Mouse (Mus musculus) E14TG2a.4 (cell line): Measurements from ENCODE around the gene Exoc4.

Source experiments
- H3K27me3 ChIP-seq: 2 replicates; pipeline ENCODE4 v1.6.1; 2014; ENCODE audit warnings: low read length, control low read depth; ENCODE audit not compliant: insufficient read depth
- H3K36me3 ChIP-seq: 2 replicates; pipeline ENCODE4 v1.6.1; 2014; ENCODE audit warnings: low read length, control low read depth; ENCODE audit not compliant: insufficient read depth
- H3K4me1 ChIP-seq: replicated peaks from 2 replicates; pipeline ENCODE4 v1.6.1; 2014; ENCODE audit warnings: low read depth, low read length, control low read depth
- H3K4me3 ChIP-seq: replicated peaks from 2 replicates; pipeline ENCODE4 v1.5.1; 2014; ENCODE audit warnings: mild to moderate bottlenecking, low read length
- H3K9me3 ChIP-seq: 2 replicates; pipeline ENCODE4 v1.6.1; 2014; ENCODE audit warnings: low read length, control low read depth
- CTCF ChIP-seq: conservative IDR thresholded peaks from 2 replicates; pipeline ENCODE4 v1.5.1; 2014; ENCODE audit warnings: low read length
- NANOG ChIP-seq: IDR thresholded peaks from 2 replicates; pipeline ENCODE4 v1.6.1; 2014; ENCODE audit warnings: borderline replicate concordance, low read length, mixed read lengths
- POU5F1 ChIP-seq: IDR thresholded peaks from 2 replicates; pipeline ENCODE4 v1.6.1; 2014; ENCODE audit warnings: low read length, borderline replicate concordance

The Exoc4 gene

DNA sequence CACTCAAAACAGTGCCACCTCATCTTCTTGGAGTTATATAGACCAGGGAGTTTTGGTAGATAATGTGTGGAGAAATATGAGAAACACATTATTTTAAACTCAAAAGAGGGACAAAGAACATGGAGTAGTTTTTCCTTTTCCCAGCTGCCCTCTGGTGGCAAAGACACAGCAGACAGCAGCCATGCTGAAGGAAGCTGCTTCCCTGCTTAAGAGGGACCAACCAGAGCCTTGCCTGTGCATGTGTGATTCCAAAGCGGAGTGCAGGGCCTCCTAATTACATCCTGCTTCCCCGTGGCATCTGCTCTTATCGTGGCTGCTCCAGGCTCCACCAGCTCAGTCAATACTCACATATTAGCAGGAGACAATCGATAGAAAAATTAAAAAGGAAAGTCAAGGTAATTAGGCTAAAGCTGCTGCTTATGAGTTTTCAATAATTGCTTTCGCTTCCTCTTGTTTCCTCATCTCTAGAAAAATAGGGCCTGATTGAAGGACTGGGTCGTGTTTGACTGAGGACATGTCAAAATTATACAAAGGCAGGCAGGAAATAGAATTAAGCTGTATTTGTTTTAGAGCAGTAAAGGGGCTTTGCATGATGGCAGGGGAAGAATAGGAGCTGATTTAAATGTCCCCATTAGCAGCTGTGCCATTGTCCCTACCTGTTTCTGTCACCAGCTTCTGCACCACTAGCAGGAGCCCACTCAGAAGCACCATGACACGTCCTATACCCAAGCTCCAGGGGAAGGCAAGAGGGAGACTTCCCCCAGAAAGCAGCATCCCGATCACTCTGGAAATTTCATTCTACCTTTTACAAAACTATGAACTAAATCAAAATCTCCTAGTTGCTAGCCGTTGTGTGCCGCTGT, 433.1 kb downstream of the Exoc4 start:
- Histone ChIP-seq H3K4me1 (0 out of 2 replicates have a peak, but pooled peaks cover 5% of the 10 kb centered on the region), H3K9me3 (no peaks in the 10 kb centered on the region), H3K36me3 (no peaks in the 10 kb centered on the region; the same call in 1 of the 2 replicates), H3K27me3 (no peaks in the 10 kb centered on the region), H3K4me3 (no peak overlapping the region)
- TF ChIP-seq CTCF (peak; percentile 26), POU5F1 (no peak)

DNA sequence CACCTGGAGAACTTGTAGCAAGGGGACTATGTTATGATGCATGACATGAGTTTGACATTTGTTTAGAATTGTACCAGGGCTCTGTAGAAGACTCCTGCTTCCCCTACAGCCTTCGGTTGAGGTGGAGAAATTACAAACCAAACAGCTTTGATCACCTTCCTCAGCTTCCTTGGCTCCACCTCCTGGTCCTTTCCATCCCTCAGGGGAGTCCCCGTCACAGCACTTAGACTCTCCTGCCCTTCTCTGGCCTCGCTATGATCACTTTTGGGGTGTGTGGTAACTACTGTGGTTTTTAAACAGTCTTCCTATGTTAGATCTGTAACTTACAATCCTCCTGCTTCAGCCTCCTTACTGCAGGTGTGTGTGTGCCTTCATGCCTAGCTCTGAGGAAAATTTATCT, 434.6 kb downstream of the Exoc4 start:
- H3K4me1 ChIP-seq: 0 out of 2 replicates have a peak, but pooled peaks cover 5% of the 10 kb centered on the region
- H3K27me3 ChIP-seq: no peaks in the 10 kb centered on the region
- no peaks in the 10 kb centered on the region; the same call in 1 of the 2 replicates for H3K36me3 ChIP-seq
- no peaks in the 10 kb centered on the region for H3K9me3 ChIP-seq
- TF ChIP-seq CTCF (no peak), POU5F1 (no peak), NANOG (no peak)
- no peak overlapping the region for H3K4me3 ChIP-seq

DNA sequence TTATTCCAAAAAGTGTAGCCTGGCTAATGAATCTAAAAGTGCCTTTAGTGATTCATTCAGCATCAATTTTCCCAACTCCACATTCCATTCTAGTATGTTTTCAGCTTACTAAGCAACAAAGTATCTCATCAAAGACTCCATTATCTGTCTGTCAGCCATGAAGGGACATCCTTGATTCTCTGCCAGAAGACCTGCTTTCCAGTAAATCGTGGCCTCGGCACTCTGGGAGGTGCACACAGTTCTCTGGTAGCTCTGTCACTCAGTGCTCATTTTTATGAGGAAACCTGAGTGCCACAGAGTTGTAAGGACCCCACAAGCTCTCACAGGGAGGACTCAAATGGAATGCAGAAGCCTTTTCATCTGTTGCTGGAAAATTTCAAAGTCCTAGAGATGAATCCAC, 436.4 kb downstream of the Exoc4 start:
- Histone ChIP-seq H3K36me3 (peaks cover 3% of the 10 kb centered on the region; the same call in 1 of the 2 replicates), H3K4me1 (0 out of 2 replicates have a peak, but pooled peaks cover 5% of the 10 kb centered on the region), H3K9me3 (no peaks in the 10 kb centered on the region), H3K27me3 (no peaks in the 10 kb centered on the region), H3K4me3 (no peak overlapping the region)
- no peak for TF ChIP-seq CTCF
- no peak for TF ChIP-seq NANOG
- no peak for TF ChIP-seq POU5F1

DNA sequence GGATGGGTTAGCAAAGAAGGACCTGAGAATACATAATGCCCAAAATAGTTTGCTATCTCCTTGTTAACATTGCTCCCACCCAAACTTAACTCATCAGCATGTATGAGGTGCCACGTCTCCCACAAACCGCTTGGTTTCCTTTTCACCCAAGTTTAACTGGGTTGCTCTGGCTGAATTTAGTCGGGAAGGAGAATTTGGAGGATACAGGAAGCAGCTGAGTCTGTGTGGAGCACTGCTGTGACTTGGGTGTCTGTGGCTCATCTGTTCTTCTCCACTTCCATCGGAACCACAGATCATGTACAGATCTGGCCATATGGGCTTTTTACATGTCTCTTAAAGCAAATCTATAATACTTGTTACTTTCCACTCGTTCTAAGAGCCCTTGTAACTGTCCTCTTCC, 441.7 kb downstream of the Exoc4 start:
- no peak overlapping the region for H3K4me3 ChIP-seq
- H3K36me3 ChIP-seq: peaks cover 6% of the 10 kb centered on the region; the same call in 1 of the 2 replicates
- no peaks in the 10 kb centered on the region for H3K27me3 ChIP-seq
- TF ChIP-seq POU5F1: no peak
- no peak for TF ChIP-seq NANOG
- TF ChIP-seq CTCF: no peak
- no peaks in the 10 kb centered on the region for H3K4me1 ChIP-seq
- H3K9me3 ChIP-seq: no peaks in the 10 kb centered on the region

DNA sequence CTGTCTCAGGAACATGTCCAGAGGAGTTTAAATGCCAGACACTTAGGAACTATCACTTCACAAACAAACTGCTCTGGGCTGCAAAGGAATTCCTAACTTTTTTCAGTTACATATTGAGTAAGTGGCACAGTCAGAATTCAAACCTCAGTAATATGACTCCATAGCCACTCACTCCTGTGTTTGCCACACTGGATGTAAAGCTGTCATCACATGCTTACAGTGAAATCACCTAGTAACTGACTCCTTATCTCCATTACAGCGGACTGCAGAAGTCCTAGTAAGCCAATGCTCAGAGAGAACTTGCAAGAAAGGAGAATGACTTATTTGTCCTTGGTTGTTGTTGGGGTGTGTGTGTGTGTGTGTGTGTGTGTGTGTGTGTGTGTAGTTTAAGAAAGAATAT, 448.1 kb downstream of the Exoc4 start:
- TF ChIP-seq POU5F1: no peak
- no peak for TF ChIP-seq CTCF
- TF ChIP-seq NANOG: no peak
- Histone ChIP-seq H3K4me3 (no peak overlapping the region), H3K9me3 (no peaks in the 10 kb centered on the region), H3K36me3 (no peaks in the 10 kb centered on the region), H3K4me1 (peaks cover 3% of the 10 kb centered on the region; the same call in 1 of the 2 replicates), H3K27me3 (no peaks in the 10 kb centered on the region)

DNA sequence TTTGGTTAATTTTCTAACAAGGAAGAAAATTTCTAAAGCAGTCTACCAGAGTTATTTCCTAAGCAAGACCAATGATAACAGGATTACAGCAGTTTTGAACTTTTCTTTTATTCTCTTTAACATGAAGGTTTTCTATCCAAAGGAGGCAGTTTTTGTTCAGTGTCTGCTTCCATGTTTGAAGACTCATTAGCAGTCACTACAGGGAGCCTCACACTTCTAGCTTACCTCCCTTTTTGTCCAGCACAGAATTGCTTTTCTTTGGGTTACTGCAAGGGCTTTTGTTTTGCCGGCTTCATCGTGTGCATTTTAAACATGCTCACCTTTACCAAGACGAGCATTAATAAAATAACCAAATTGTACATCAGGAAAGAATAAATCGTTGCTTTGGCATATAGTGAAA, 460.0 kb downstream of the Exoc4 start:
- no peaks in the 10 kb centered on the region for H3K9me3 ChIP-seq
- no peaks in the 10 kb centered on the region for H3K36me3 ChIP-seq
- H3K27me3 ChIP-seq: no peaks in the 10 kb centered on the region
- no peak overlapping the region for H3K4me3 ChIP-seq
- H3K4me1 ChIP-seq: no peaks in the 10 kb centered on the region
- TF ChIP-seq POU5F1 (no peak), NANOG (no peak), CTCF (no peak)

DNA sequence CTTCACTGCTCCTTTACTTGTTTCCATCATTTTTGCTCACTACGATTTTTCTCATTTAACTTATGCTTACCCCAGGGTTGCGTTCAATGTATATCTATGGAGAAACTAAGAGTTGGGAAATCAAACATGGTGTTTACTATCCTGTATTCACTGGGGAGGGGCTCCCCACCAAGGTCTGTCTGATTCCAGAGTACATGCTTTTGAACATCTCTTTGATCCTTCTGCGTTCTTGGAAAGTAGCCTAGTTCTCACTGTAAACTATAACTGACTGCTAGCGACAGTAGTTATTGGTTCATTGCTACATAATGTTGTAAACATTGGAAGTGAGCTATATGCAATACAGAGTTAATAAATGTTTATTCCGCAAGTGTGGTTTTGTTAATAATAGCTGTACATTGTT, 460.5 kb downstream of the Exoc4 start:
- Histone ChIP-seq H3K27me3 (no peaks in the 10 kb centered on the region), H3K9me3 (no peaks in the 10 kb centered on the region), H3K4me1 (no peaks in the 10 kb centered on the region), H3K4me3 (no peak overlapping the region), H3K36me3 (no peaks in the 10 kb centered on the region)
- TF ChIP-seq POU5F1 (no peak), NANOG (no peak), CTCF (no peak)

DNA sequence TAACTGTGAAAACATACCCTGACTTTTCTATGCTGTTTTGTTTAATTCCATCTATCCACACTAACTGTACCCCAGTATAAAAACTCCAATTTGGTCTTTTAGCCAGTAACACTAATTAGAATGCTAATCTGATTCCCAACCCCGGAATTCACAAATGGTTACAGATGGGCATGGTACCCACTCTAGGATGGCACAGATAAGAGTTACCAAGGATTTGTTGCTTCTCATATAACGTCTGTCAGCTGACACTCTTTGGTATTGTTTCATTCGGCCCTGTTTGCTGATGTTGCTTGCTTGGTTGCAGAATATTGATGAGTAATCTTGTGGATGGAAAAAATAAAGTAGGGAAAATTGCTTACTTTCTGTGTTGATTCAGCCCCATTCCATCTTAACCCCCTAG, 462.9 kb downstream of the Exoc4 start:
- Histone ChIP-seq H3K9me3 (no peaks in the 10 kb centered on the region), H3K4me3 (no peak overlapping the region), H3K36me3 (no peaks in the 10 kb centered on the region), H3K27me3 (no peaks in the 10 kb centered on the region), H3K4me1 (no peaks in the 10 kb centered on the region)
- TF ChIP-seq NANOG: no peak
- TF ChIP-seq CTCF: no peak
- no peak for TF ChIP-seq POU5F1

DNA sequence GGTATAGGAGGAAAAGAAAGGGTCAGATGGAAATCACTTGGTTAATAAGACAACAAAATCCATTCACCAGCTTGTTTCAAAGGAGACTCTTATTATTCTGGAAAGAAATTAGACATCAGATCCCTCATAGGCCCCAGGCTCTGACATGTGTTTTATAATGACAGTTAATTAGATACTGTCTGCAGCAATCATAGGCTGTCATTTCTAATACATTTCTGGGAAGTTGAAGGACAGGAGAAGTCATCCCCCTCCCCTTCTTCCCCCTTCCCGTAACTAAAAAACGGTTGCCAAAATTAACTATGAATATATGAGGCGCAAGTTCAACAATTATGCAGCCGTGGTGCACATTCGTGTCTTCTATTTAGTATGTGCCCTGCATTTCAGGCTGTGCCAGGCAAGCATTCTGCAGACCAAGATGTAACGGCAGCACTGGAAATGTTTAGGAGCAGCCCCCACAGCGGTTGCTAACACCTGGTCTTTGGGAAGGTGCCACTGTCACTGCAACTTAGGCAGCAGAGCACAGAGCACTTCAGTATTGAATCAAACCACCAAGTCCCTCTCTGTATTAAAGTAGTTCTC, 463.7 kb downstream of the Exoc4 start:
- Histone ChIP-seq H3K4me3 (no peak overlapping the region), H3K36me3 (no peaks in the 10 kb centered on the region), H3K4me1 (no peaks in the 10 kb centered on the region), H3K27me3 (no peaks in the 10 kb centered on the region), H3K9me3 (no peaks in the 10 kb centered on the region)
- TF ChIP-seq NANOG: no peak
- TF ChIP-seq CTCF: no peak
- TF ChIP-seq POU5F1: no peak
